Mouse (Mus musculus) kidney, postnatal 25 days (tissue): ENCODE results near the gene Hfe2.

Experiments used
- DNase-seq, 2 experiments: peaks; one replicate each; pipeline ENCODE4 v3.0.0; 2021; ENCODE audit warnings: mixed read lengths in 2 of 2

The Hfe2 gene

GRCm38 (mm10) chr3:96532050-96532449, 7.1 kb downstream of the Hfe2 start:
- DNase-seq: no peak

- no peak for DNase-seq
Observed at GRCm38 (mm10) chr3:96534300-96534699, 9.3 kb downstream of the Hfe2 start.

GRCm38 (mm10) chr3:96539316-96539715, 14.3 kb downstream of the Hfe2 start:
- DNase-seq: no peak

GRCm38 (mm10) chr3:96540740-96541139, 15.8 kb downstream of the Hfe2 start:
- no peak for DNase-seq

- no peak for DNase-seq
Observed at GRCm38 (mm10) chr3:96541328-96542078, 16.5 kb downstream of the Hfe2 start.

- DNase-seq: no peak
Observed at GRCm38 (mm10) chr3:96542554-96542953, 17.6 kb downstream of the Hfe2 start.

GRCm38 (mm10) chr3:96543345-96543744, 18.4 kb downstream of the Hfe2 start:
- DNase-seq: no peak

- no peak for DNase-seq
Observed at GRCm38 (mm10) chr3:96545565-96545964, 20.6 kb downstream of the Hfe2 start.

GRCm38 (mm10) chr3:96546880-96547279, 21.9 kb downstream of the Hfe2 start:
- no peak for DNase-seq

- DNase-seq: peak; percentile 79 to 88
Observed at GRCm38 (mm10) chr3:96547389-96547960, 22.5 kb downstream of the Hfe2 start.

- no peak for DNase-seq
Observed at GRCm38 (mm10) chr3:96548824-96549223, 23.9 kb downstream of the Hfe2 start.

- DNase-seq: no peak
Observed at GRCm38 (mm10) chr3:96549346-96549745, 24.4 kb downstream of the Hfe2 start.

- DNase-seq: peak; percentile 79 to 84
Observed at GRCm38 (mm10) chr3:96551203-96551602, 26.2 kb downstream of the Hfe2 start.

- DNase-seq: no peak
Observed at GRCm38 (mm10) chr3:96551890-96552289, 26.9 kb downstream of the Hfe2 start.

GRCm38 (mm10) chr3:96553601-96554000, 28.6 kb downstream of the Hfe2 start:
- no peak for DNase-seq

- peak in 1 of 2 experiments; percentile 63 for DNase-seq
Observed at GRCm38 (mm10) chr3:96554251-96554650, 29.3 kb downstream of the Hfe2 start.

GRCm38 (mm10) chr3:96555041-96555596, 30.1 kb downstream of the Hfe2 start:
- peak; percentile 88 to 92 for DNase-seq

GRCm38 (mm10) chr3:96555999-96556614, 31.1 kb downstream of the Hfe2 start:
- DNase-seq: no peak

- peak in 1 of 2 experiments; percentile 47 for DNase-seq
Observed at GRCm38 (mm10) chr3:96556651-96557635, 32.0 kb downstream of the Hfe2 start.

GRCm38 (mm10) chr3:96557694-96558093, 32.7 kb downstream of the Hfe2 start, which contains the start of gene Txnip:
Gene Txnip (plus strand): TSS chr3:96557957.
- DNase-seq: peak; percentile 100

- peak; percentile 58 to 63 for DNase-seq
Observed at GRCm38 (mm10) chr3:96558159-96558558, 33.2 kb downstream of the Hfe2 start.

- no peak for DNase-seq
Observed at GRCm38 (mm10) chr3:96558668-96559196, 33.8 kb downstream of the Hfe2 start.
